ENCODE assay signal across 13 mouse cellular contexts in genomic region chr13:73490564-73491170, GRCm38 (mm10). TPM values are rescaled to one million over a fixed set of nuclear protein-coding genes. Genes with fewer than 3 reads are reported as not detected.
DNase-seq lines count a peak whose midpoint lies in the region; ATAC-seq and TF ChIP-seq lines count a peak whose summit lies in the region.
"Had no signal": no experiment of that assay in that cellular context is flagged by ENCODE, and none has a peak within 500 bp of the region (broad histone marks: within the 10 kb centered on the region; RNA-seq: fewer than 3 reads in every experiment).

No protein-coding gene starts in this region.

- H3K27me3 ChIP-seq in embryonic facial prominence, embryonic 13.5 days: no peaks in the 10 kb centered on the region
- no peaks in the 10 kb centered on the region for H3K27me3 ChIP-seq in embryonic facial prominence, embryonic 10.5 days (replicated peaks; ENCODE audit: low read depth, poor library complexity, severe bottlenecking)
- H3K27me3 ChIP-seq in liver, embryonic 12.5 days (replicated peaks): no peaks in the 10 kb centered on the region
- no peaks in the 10 kb centered on the region for H3K27me3 ChIP-seq in liver, embryonic 11.5 days (replicated peaks; ENCODE audit: control insufficient read depth, insufficient read depth, low read length)
- H3K27me3 ChIP-seq in forebrain, postnatal 0 days (ENCODE audit: insufficient read depth, low read length): no peaks in the 10 kb centered on the region
- H3K27me3 ChIP-seq: embryonic facial prominence, embryonic 15.5 days; limb, embryonic 13.5 days had no signal

- H3K4me1 ChIP-seq in embryonic facial prominence, embryonic 13.5 days: no peaks in the 10 kb centered on the region
- no peaks in the 10 kb centered on the region for H3K4me1 ChIP-seq in embryonic facial prominence, embryonic 10.5 days
- peaks cover 90% of the 10 kb centered on the region for H3K4me1 ChIP-seq in liver, embryonic 12.5 days
- peaks cover 36% of the 10 kb centered on the region for H3K4me1 ChIP-seq in liver, embryonic 11.5 days (replicated peaks; ENCODE audit: control insufficient read depth, insufficient read depth, low read length)
- H3K4me1 ChIP-seq in forebrain, postnatal 0 days (ENCODE audit: insufficient read depth): no peaks in the 10 kb centered on the region
- H3K4me1 ChIP-seq: embryonic facial prominence, embryonic 15.5 days; limb, embryonic 13.5 days had no signal

- H3K27ac ChIP-seq in embryonic facial prominence, embryonic 13.5 days: no peak overlapping the region
- H3K27ac ChIP-seq in embryonic facial prominence, embryonic 10.5 days (replicated peaks): no peak overlapping the region
- H3K27ac ChIP-seq in liver, embryonic 12.5 days: peak overlapping the region; percentile 37; the same call in 1 of the 2 replicates
- H3K27ac ChIP-seq in liver, embryonic 11.5 days (ENCODE audit: low read depth, low read length): no peak overlapping the region
- H3K27ac ChIP-seq in forebrain, postnatal 0 days (ENCODE audit: low read depth, low read length): no peak overlapping the region
- H3K27ac ChIP-seq: embryonic facial prominence, embryonic 15.5 days; limb, embryonic 13.5 days had no signal

- H3K4me3 ChIP-seq in embryonic facial prominence, embryonic 13.5 days: no peak overlapping the region
- no peak overlapping the region for H3K4me3 ChIP-seq in embryonic facial prominence, embryonic 10.5 days
- H3K4me3 ChIP-seq in liver, embryonic 12.5 days: no peak overlapping the region
- H3K4me3 ChIP-seq in liver, embryonic 11.5 days (ENCODE audit: low read depth, low read length): no peak overlapping the region
- no peak overlapping the region for H3K4me3 ChIP-seq in forebrain, postnatal 0 days (ENCODE audit: low read depth, low read length)
- H3K4me3 ChIP-seq: embryonic facial prominence, embryonic 15.5 days; limb, embryonic 13.5 days had no signal

- 0 out of 2 replicates have a peak, but pooled peaks have one; percentile 32 for ATAC-seq in embryonic facial prominence, embryonic 13.5 days (ENCODE audit: insufficient number of reproducible peaks, insufficient read depth, low FRiP score, low TSS enrichment, low read depth)
- no peak for ATAC-seq in liver, embryonic 12.5 days
- ATAC-seq in liver, embryonic 11.5 days (replicated peaks; ENCODE audit: low FRiP score): no peak
- peak; percentile 65 for ATAC-seq in forebrain, postnatal 0 days
- ATAC-seq in activated CD4-positive, CD25-positive, alpha-beta regulatory T cell, adult 4 months: no peak
- ATAC-seq: intestine, embryonic 16.5 days had no signal

- no peak overlapping the region for H3K4me2 ChIP-seq in embryonic facial prominence, embryonic 13.5 days
- H3K4me2 ChIP-seq in liver, embryonic 12.5 days: no peak overlapping the region
- H3K4me2 ChIP-seq in liver, embryonic 11.5 days: no peak overlapping the region
- H3K4me2 ChIP-seq in forebrain, postnatal 0 days (ENCODE audit: low read depth): no peak overlapping the region
- H3K4me2 ChIP-seq: embryonic facial prominence, embryonic 15.5 days; limb, embryonic 13.5 days had no signal

- H3K9me3 ChIP-seq in embryonic facial prominence, embryonic 13.5 days: peaks cover 4% of the 10 kb centered on the region; the same call in 1 of the 2 replicates
- peaks cover 5% of the 10 kb centered on the region; the same call in 1 of the 2 replicates for H3K9me3 ChIP-seq in embryonic facial prominence, embryonic 10.5 days
- peaks cover 9% of the 10 kb centered on the region; the same call in 1 of the 2 replicates for H3K9me3 ChIP-seq in liver, embryonic 12.5 days (replicated peaks)
- H3K9me3 ChIP-seq in liver, embryonic 11.5 days (ENCODE audit: control insufficient read depth, low read length): no peaks in the 10 kb centered on the region
- H3K9me3 ChIP-seq in forebrain, postnatal 0 days (ENCODE audit: low read length): no peaks in the 10 kb centered on the region
- H3K9me3 ChIP-seq: embryonic facial prominence, embryonic 15.5 days had no signal

- no peak for TF ChIP-seq CTCF in forebrain, postnatal 0 days (IDR thresholded peaks at IDR 0.05; ENCODE audit: low read depth)

- 77% methylated on average over 8 of the region's 8 CpGs for WGBS in embryonic facial prominence, embryonic 13.5 days
- 89% methylated on average over 8 of the region's 8 CpGs for whole genome bisulfite sequencing in embryonic facial prominence, embryonic 10.5 days
- WGBS in liver, embryonic 12.5 days (ENCODE audit: insufficient replicate concordance): 83% methylated on average over 8 of the region's 8 CpGs
- WGBS in liver, embryonic 11.5 days: 86% methylated on average over 8 of the region's 8 CpGs
- WGBS in forebrain, postnatal 0 days: 63% methylated on average over 8 of the region's 8 CpGs

- no peak overlapping the region for H3K9ac ChIP-seq in embryonic facial prominence, embryonic 13.5 days
- H3K9ac ChIP-seq in liver, embryonic 12.5 days: no peak overlapping the region
- H3K9ac ChIP-seq in liver, embryonic 11.5 days (ENCODE audit: low read depth, low read length): no peak overlapping the region
- H3K9ac ChIP-seq in forebrain, postnatal 0 days: no peak overlapping the region
- H3K9ac ChIP-seq: embryonic facial prominence, embryonic 15.5 days; limb, embryonic 13.5 days had no signal

- H3K36me3 ChIP-seq in embryonic facial prominence, embryonic 13.5 days: peaks cover 79% of the 10 kb centered on the region
- H3K36me3 ChIP-seq in embryonic facial prominence, embryonic 10.5 days (replicated peaks): peaks cover 97% of the 10 kb centered on the region
- peaks cover 100% of the 10 kb centered on the region for H3K36me3 ChIP-seq in liver, embryonic 12.5 days
- peaks cover 60% of the 10 kb centered on the region for H3K36me3 ChIP-seq in liver, embryonic 11.5 days (ENCODE audit: control insufficient read depth, insufficient read depth, low read length)
- peaks cover 62% of the 10 kb centered on the region for H3K36me3 ChIP-seq in forebrain, postnatal 0 days (ENCODE audit: insufficient read depth)
- H3K36me3 ChIP-seq: G1E had no signal

- DNase-seq in embryonic facial prominence, embryonic 10.5 days (ENCODE audit: low spot score): no peak
- DNase-seq in liver, embryonic 11.5 days (ENCODE audit: low spot score): no peak
- DNase-seq in brain, adult 2 months (ENCODE audit: low read depth, low spot score): peak; percentile 89
- DNase-seq in forebrain, postnatal 0 days: peak; percentile 13
- no peak for DNase-seq in spleen, postnatal 4 days (ENCODE audit: low spot score in 2 of 2)

RNA-seq across cellular contexts. Expression of gene Lpcat1, which starts 23.7 kb away (rescaled TPM):
- 44.5 and 49.1 TPM in 2 replicates for polyA plus RNA-seq in embryonic facial prominence, embryonic 13.5 days (2015; fragmentation: Nextera tagmentation; extraction: Ambion mirVana)
- polyA plus RNA-seq in embryonic facial prominence, embryonic 10.5 days (2016; fragmentation: Nextera tagmentation; extraction: Ambion mirVana): 59.4 and 60.5 TPM in 2 replicates
- polyA plus RNA-seq in liver, embryonic 12.5 days (2016; fragmentation: Nextera tagmentation; extraction: Ambion mirVana): 108 and 113 TPM in 2 replicates
- 81.9 and 84.0 TPM in 2 replicates for polyA plus RNA-seq in liver, embryonic 11.5 days (2014; fragmentation: Nextera tagmentation; extraction: Ambion mirVana)
- 136 and 144 TPM in 2 replicates for total RNA-seq in forebrain, postnatal 0 days (2014; rRNA removed)
- 76.5 and 87.2 TPM in 2 replicates for polyA plus RNA-seq in forebrain, postnatal 0 days (2015; fragmentation: Nextera tagmentation; extraction: Ambion mirVana)
- 10 to 100 TPM; 22.3 to 28.0 TPM for polyA plus RNA-seq in activated CD4-positive, CD25-positive, alpha-beta regulatory T cell, adult 4 months (2017; shearing (Covaris generic))
- polyA plus RNA-seq: G1E had no signal

RNA-seq across cellular contexts. Expression of gene Slc6a3, which starts 45.9 kb away (rescaled TPM):
- 0.10 and 0.13 TPM in 2 replicates for polyA plus RNA-seq in embryonic facial prominence, embryonic 13.5 days (2015; fragmentation: Nextera tagmentation; extraction: Ambion mirVana)
- 0.20 TPM in 1 of 2 replicates, not detected in the other for polyA plus RNA-seq in embryonic facial prominence, embryonic 10.5 days (2016; fragmentation: Nextera tagmentation; extraction: Ambion mirVana)
- 0.97 and 1.3 TPM in 2 replicates for polyA plus RNA-seq in liver, embryonic 12.5 days (2016; fragmentation: Nextera tagmentation; extraction: Ambion mirVana)
- polyA plus RNA-seq in liver, embryonic 11.5 days (2014; fragmentation: Nextera tagmentation; extraction: Ambion mirVana): 0.70 and 1.2 TPM in 2 replicates
- 1.6 and 5.1 TPM in 2 replicates for total RNA-seq in forebrain, postnatal 0 days (2014; rRNA removed)
- 0.59 and 1.3 TPM in 2 replicates for polyA plus RNA-seq in forebrain, postnatal 0 days (2015; fragmentation: Nextera tagmentation; extraction: Ambion mirVana)
- not detected for polyA plus RNA-seq in activated CD4-positive, CD25-positive, alpha-beta regulatory T cell, adult 4 months (2017; shearing (Covaris generic))
- total RNA-seq: G1E had no signal
- polyA plus RNA-seq: G1E; gonadal fat pad, adult 2 months had no signal

Comparison
In these comparisons a context has a peak if more than half of its experiments do, and no peak if none do; other contexts are left out.
1. ATAC-seq: peak in embryonic facial prominence, embryonic 13.5 days (single experiment) and forebrain, postnatal 0 days (single experiment); none in liver, embryonic 12.5 days (single experiment), liver, embryonic 11.5 days (single experiment) and activated CD4-positive, CD25-positive, alpha-beta regulatory T cell, adult 4 months (single experiment).
2. DNase-seq: peak in brain, adult 2 months (single experiment) and forebrain, postnatal 0 days (single experiment); none in embryonic facial prominence, embryonic 10.5 days (single experiment), liver, embryonic 11.5 days (single experiment) and spleen, postnatal 4 days (0 of 2).